Mouse (Mus musculus) intestine, postnatal 0 days (tissue): ENCODE measurements around the gene Sult2b1. TPM values are rescaled to one million over a fixed set of nuclear protein-coding genes. Genes with fewer than 3 reads are reported as not detected.
A peak's percentile ranks its signal among the peaks of the same experiment; 100 is the strongest.

ENCODE experiments used
- ATAC-seq: fragments of 200-750 bp; cut with Nextera tagmentation; 2 replicates; pipeline ENCODE4 v1.8.0; 2017; ENCODE audit warnings: mild to moderate bottlenecking, moderate TSS enrichment, moderate library complexity
- H3K27ac ChIP-seq: fragments of 300-500 bp; sonication (generic); 2 replicates; pipeline ENCODE4 v1.5.1; 2014; ENCODE audit warnings: mild to moderate bottlenecking, low read depth, low read length, moderate library complexity
- H3K27me3 ChIP-seq: fragments of 300-500 bp; sonication (generic); replicated peaks from 2 replicates; pipeline ENCODE4 v1.6.1; 2014; ENCODE audit warnings: low read length, mixed read lengths; ENCODE audit not compliant: control insufficient read depth, insufficient read depth
- H3K36me3 ChIP-seq: fragments of 300-500 bp; sonication (generic); 2 replicates; pipeline ENCODE4 v1.6.1; 2014; ENCODE audit warnings: mild to moderate bottlenecking, moderate library complexity; ENCODE audit not compliant: control insufficient read depth, insufficient read depth
- H3K4me1 ChIP-seq: fragments of 300-500 bp; sonication (generic); replicated peaks from 2 replicates; pipeline ENCODE4 v1.6.1; 2014; ENCODE audit warnings: antibody characterized with exemption, low read length, mixed read lengths; ENCODE audit not compliant: control insufficient read depth, insufficient read depth
- H3K4me2 ChIP-seq: fragments of 300-500 bp; sonication (generic); replicated peaks from 2 replicates; pipeline ENCODE4 v1.6.1; 2014; ENCODE audit warnings: low read depth, mild to moderate bottlenecking, moderate library complexity
- H3K4me3 ChIP-seq: fragments of 300-500 bp; sonication (generic); 2 replicates; pipeline ENCODE4 v1.5.1; 2014; ENCODE audit warnings: low read depth, low read length
- H3K9ac ChIP-seq: fragments of 300-500 bp; sonication (generic); 2 replicates; pipeline ENCODE4 v1.6.1; 2014; ENCODE audit warnings: mild to moderate bottlenecking, low read depth, low read length
- H3K9me3 ChIP-seq: fragments of 300-500 bp; sonication (generic); 2 replicates; pipeline ENCODE4 v1.6.1; 2016; ENCODE audit warnings: mixed run types; ENCODE audit not compliant: control insufficient read depth
- CTCF ChIP-seq: sonication (generic); IDR thresholded peaks from 2 replicates; pipeline ENCODE4 v1.5.1; 2016; ENCODE audit warnings: low read depth, mild to moderate bottlenecking, control low read depth, antibody characterized with exemption, moderate library complexity
- WGBS: fragments of 180-500 bp; shearing (Covaris S2); extraction: QIAGEN DNeasy Blood & Tissue Kit; methylation state at CpG from one replicate; pipeline ENCODE4 v1.1.7; 2014; 5-methylcytosine and 5-hydroxymethylcytosine counted together
- polyA plus RNA-seq: library from polyadenylated mRNA; unstranded; fragments of >200 nt; fragmentation: Nextera tagmentation; extraction: Ambion mirVana; gene quantifications from 2 replicates; pipeline ENCODE4 v1.2.1, GENCODE M21; 2015

Gene Sult2b1
- polyA plus RNA-seq, 1 experiment from 2014 or later = 36.7 TPM

DNA sequence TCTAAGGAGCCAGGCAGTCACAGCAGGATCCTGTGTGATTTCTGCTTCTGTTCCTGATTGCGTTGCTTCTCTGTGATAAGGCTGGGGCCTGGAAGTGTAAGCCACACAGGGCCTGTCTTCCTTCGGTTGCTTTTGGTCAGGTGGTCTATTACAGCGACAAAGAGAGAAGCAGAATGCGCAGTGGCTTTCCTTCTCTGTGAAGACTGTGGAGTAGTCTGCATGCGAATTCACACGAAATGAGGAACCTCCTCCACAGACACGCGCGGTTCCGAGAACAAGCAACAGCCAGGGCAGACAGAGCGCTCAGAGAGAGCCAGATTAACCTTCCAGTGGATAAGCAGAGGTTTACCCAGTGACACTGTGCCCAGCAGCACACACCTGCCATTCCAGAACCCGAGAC is 43.2 kb downstream of the Sult2b1 start:
- ATAC-seq = no peak
- no peaks in the 10 kb centered on the region for H3K27me3 ChIP-seq
- no peak overlapping the region for H3K27ac ChIP-seq
- H3K36me3 ChIP-seq = no peaks in the 10 kb centered on the region
- H3K4me2 ChIP-seq = no peak overlapping the region
- no peak for TF ChIP-seq CTCF
- 81% methylated on average over 12 of the region's 12 CpGs for WGBS
- H3K4me3 ChIP-seq = no peak overlapping the region
- no peaks in the 10 kb centered on the region for H3K4me1 ChIP-seq
- H3K9me3 ChIP-seq = no peaks in the 10 kb centered on the region
- no peak overlapping the region for H3K9ac ChIP-seq

GRCm38 (mm10) chr7:45739820-45740219 is 44.6 kb downstream of the Sult2b1 start:
- no peak overlapping the region for H3K9ac ChIP-seq
- no peaks in the 10 kb centered on the region for H3K36me3 ChIP-seq
- H3K4me2 ChIP-seq = no peak overlapping the region
- ATAC-seq = no peak
- no peak overlapping the region for H3K27ac ChIP-seq
- no peak for TF ChIP-seq CTCF
- no peaks in the 10 kb centered on the region for H3K27me3 ChIP-seq
- 66% methylated on average over 10 of the region's 10 CpGs for WGBS
- H3K4me1 ChIP-seq = no peaks in the 10 kb centered on the region
- H3K9me3 ChIP-seq = no peaks in the 10 kb centered on the region
- H3K4me3 ChIP-seq = no peak overlapping the region

GRCm38 (mm10) chr7:45739162-45739763 is 45.2 kb downstream of the Sult2b1 start:
- Histone ChIP-seq H3K9me3 (no peaks in the 10 kb centered on the region), H3K4me1 (no peaks in the 10 kb centered on the region), H3K27ac (no peak overlapping the region), H3K27me3 (no peaks in the 10 kb centered on the region), H3K36me3 (no peaks in the 10 kb centered on the region), H3K9ac (no peak overlapping the region), H3K4me2 (no peak overlapping the region), H3K4me3 (no peak overlapping the region)
- 8% methylated on average over 9 of the region's 9 CpGs for WGBS
- peak; percentile 91 for TF ChIP-seq CTCF
- peak; percentile 74 for ATAC-seq

DNA sequence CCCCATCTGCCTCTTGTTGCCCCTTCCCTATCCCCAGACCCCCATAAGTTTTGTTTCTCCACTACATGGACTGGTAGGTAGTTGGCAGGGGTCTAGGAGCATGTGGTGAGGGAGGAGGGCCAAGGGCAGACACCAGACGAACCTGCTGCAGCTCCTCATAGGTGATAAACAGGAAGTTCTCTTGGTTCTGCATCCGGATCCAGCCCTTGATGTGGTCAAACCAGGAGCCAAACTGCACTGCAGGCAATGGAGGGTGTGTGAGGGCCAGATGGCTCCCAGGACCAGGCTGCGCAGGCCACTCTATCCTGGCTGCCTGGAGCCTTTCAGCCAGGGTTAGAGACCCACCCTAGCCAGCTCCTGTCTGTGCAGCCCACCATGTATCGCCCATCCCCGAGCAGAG is 51.0 kb downstream of the Sult2b1 start:
- TF ChIP-seq CTCF = no peak
- Histone ChIP-seq H3K4me3 (no peak overlapping the region), H3K36me3 (peaks cover 6% of the 10 kb centered on the region; the same call in 1 of the 2 replicates), H3K9me3 (no peaks in the 10 kb centered on the region), H3K9ac (no peak overlapping the region), H3K4me1 (peaks cover 11% of the 10 kb centered on the region; the same call in 1 of the 2 replicates), H3K27ac (no peak overlapping the region), H3K4me2 (no peak overlapping the region), H3K27me3 (no peaks in the 10 kb centered on the region)
- no peak for ATAC-seq
- 83% methylated on average over 5 of the region's 5 CpGs for WGBS

DNA sequence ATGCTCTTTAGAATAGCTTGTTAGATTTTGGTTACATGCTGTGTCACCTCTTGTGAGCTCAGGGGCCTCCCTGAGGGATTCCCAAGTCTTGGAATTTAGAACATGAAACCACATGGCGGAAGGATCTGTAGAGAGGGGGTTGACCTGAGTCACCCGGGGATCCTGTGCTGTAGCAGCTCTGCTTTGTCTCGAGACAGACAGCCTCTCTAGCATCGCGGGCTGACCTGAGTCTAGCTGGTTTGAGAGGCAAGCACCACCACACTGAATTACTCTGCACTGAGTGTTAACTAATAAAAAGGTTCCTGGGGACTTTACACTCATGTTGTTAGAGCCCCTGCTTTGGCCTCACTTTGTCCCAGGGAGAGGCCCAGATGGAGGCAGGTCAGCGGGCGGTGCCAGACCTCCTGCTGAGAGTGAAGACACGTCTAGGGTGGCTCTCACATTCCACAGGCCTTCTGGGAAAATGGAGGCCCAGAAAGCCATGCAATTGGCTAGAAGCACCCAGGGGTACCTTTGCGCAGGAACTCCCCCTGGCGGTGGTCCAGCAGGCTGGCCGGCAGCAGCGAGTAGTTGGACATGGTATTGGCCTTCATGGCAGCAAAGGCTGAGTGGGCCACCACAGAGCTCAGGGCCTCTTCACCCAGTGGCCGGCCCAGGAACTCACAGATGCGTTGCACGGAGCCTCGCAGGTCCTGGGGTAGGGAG is 53.6 kb downstream of the Sult2b1 start:
- no peak overlapping the region for H3K4me3 ChIP-seq
- peaks cover 13% of the 10 kb centered on the region; the same call in 1 of the 2 replicates for H3K4me1 ChIP-seq
- H3K4me2 ChIP-seq = peak overlapping the region; percentile 31
- 16% methylated on average over 16 of the region's 16 CpGs for WGBS
- peak overlapping the region; percentile 79 for H3K27ac ChIP-seq
- H3K36me3 ChIP-seq = peaks cover 7% of the 10 kb centered on the region; the same call in 1 of the 2 replicates
- H3K9ac ChIP-seq = no peak overlapping the region
- ATAC-seq = peak; percentile 78
- H3K27me3 ChIP-seq = no peaks in the 10 kb centered on the region
- TF ChIP-seq CTCF = peak; percentile 83
- no peaks in the 10 kb centered on the region for H3K9me3 ChIP-seq

DNA sequence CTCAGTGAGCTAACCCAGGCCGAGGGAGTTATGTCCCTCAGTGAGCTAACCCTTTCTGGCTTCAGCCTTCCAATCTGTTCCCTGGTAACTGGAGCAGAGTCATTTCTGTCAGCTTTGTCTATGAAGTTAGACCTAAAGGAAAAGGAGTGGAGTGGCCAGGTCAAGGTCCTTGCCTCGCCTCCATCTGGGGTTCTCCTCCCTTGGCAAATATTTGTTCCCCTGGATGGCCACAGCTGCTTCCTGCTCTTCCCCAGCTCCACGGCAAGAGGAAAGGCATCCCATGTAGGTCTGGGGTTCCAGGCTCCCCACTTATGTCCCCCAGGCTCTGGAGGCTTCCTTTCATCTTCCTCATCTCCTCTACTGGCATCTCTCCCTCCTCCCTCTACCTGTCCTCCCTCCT is 56.8 kb downstream of the Sult2b1 start:
- ATAC-seq = peak; percentile 48
- Histone ChIP-seq H3K36me3 (peaks cover 34% of the 10 kb centered on the region), H3K4me3 (no peak overlapping the region), H3K4me1 (peaks cover 13% of the 10 kb centered on the region; the same call in 1 of the 2 replicates), H3K27ac (peak overlapping the region; percentile 62), H3K27me3 (no peaks in the 10 kb centered on the region), H3K9me3 (no peaks in the 10 kb centered on the region), H3K9ac (no peak overlapping the region), H3K4me2 (peak overlapping the region; percentile 21; the same call in 1 of the 2 replicates)
- no peak for TF ChIP-seq CTCF
- WGBS = 37% methylated on average over 3 of the region's 3 CpGs
